Mouse (Mus musculus) left cerebral cortex, postnatal 10 days (tissue): ENCODE data around the gene Coro2a. TPM values are rescaled to one million over a fixed set of nuclear protein-coding genes. Genes with fewer than 3 reads are reported as not detected.

Experiments
- DNase-seq, 2 experiments: peaks; one replicate each; pipeline ENCODE4 v3.0.0; 2021 to 2022; ENCODE audit warnings: low spot score in 2 of 2, mixed read lengths in 1 of 2; ENCODE audit errors: extremely low spot score in 1 of 2
- intact Hi-C: fragments of 180-260 bp; cut with DNase I; formaldehyde crosslinking; loops from one replicate; pipeline ENCODE4 v1.15.1; 2025
- total RNA-seq, 2 experiments: library from RNA; stranded (reverse); gene quantifications; 2 replicates each; pipeline ENCODE4 v1.2.3; 2021

Gene Coro2a
- total RNA-seq, 2 experiments from 2014 or later = 38.7 to 43.3 TPM

- no peak for DNase-seq
- intact Hi-C loops = no loop called here
These were observed 16.3 kb upstream of the Coro2a start for GRCm38 (mm10) chr4:46618196-46618817.

GRCm38 (mm10) chr4:46617408-46617807 lies 15.4 kb upstream of the Coro2a start:
- intact Hi-C loops = no loop called here
- no peak for DNase-seq

GRCm38 (mm10) chr4:46614641-46615040 lies 12.6 kb upstream of the Coro2a start:
- intact Hi-C loops = loop anchor here (5.0 kb wide), 1 partner anchor 423 kb away; no protein-coding TSS in a partner anchor

GRCm38 (mm10) chr4:46613618-46614017 lies 11.6 kb upstream of the Coro2a start:
- intact Hi-C loops = loop anchor here (5.0 kb wide), 1 partner anchor 424 kb away; no protein-coding TSS in a partner anchor
- DNase-seq = no peak

More at GRCm38 (mm10) chr4:46614641-46615040, 12.6 kb upstream of the Coro2a start:
- no peak for DNase-seq

GRCm38 (mm10) chr4:46611181-46611580 lies 9.2 kb upstream of the Coro2a start:
- peak; percentile 79 to 88 for DNase-seq
- intact Hi-C loops = loop anchor here (1.0 to 5.0 kb wide), 2 partner anchors 46 to 426 kb away; no protein-coding TSS in a partner anchor

GRCm38 (mm10) chr4:46607601-46608000 lies 5.6 kb upstream of the Coro2a start:
- DNase-seq = no peak
- intact Hi-C loops = no loop called here

- DNase-seq = no peak
- intact Hi-C loops = no loop called here
These were observed 3.4 kb upstream of the Coro2a start for GRCm38 (mm10) chr4:46605451-46605850.

GRCm38 (mm10) chr4:46602704-46603103 lies 702 bp upstream of the Coro2a start:
- peak in 1 of 2 experiments; percentile 31 for DNase-seq
- intact Hi-C loops = loop anchor here (5.0 kb wide), 1 partner anchor 95 kb away; no protein-coding TSS in a partner anchor

- intact Hi-C loops = loop anchor here (5.0 kb wide), 1 partner anchor 94 kb away; no protein-coding TSS in a partner anchor
These were observed 651 bp downstream of the Coro2a start for GRCm38 (mm10) chr4:46601258-46601843.

GRCm38 (mm10) chr4:46600473-46601257 lies 1.3 kb downstream of the Coro2a start:
- intact Hi-C loops = loop anchor here (5.0 kb wide), 1 partner anchor 93 kb away; no protein-coding TSS in a partner anchor
- peak in 1 of 2 experiments; percentile 24 for DNase-seq

More at GRCm38 (mm10) chr4:46601258-46601843, 651 bp downstream of the Coro2a start:
- DNase-seq = peak in 1 of 2 experiments; percentile 67

- intact Hi-C loops = loop anchor here (5.0 kb wide), 1 partner anchor 92 kb away; no protein-coding TSS in a partner anchor
- peak in 1 of 2 experiments; percentile 7 for DNase-seq
These were observed 2.4 kb downstream of the Coro2a start for GRCm38 (mm10) chr4:46599609-46600008.

GRCm38 (mm10) chr4:46598981-46599380 lies 3.0 kb downstream of the Coro2a start:
- DNase-seq = peak in 1 of 2 experiments; percentile 22
- intact Hi-C loops = no loop called here

- intact Hi-C loops = no loop called here
These were observed 3.9 kb downstream of the Coro2a start for GRCm38 (mm10) chr4:46598111-46598510.

GRCm38 (mm10) chr4:46597286-46597961 lies 4.6 kb downstream of the Coro2a start:
- DNase-seq = peak in 1 of 2 experiments; percentile 15
- intact Hi-C loops = no loop called here

More at GRCm38 (mm10) chr4:46598111-46598510, 3.9 kb downstream of the Coro2a start:
- peak in 1 of 2 experiments; percentile 17 for DNase-seq

GRCm38 (mm10) chr4:46596398-46596797 lies 5.6 kb downstream of the Coro2a start:
- no peak for DNase-seq
- intact Hi-C loops = no loop called here

GRCm38 (mm10) chr4:46594131-46594530 lies 7.9 kb downstream of the Coro2a start:
- DNase-seq = peak in 1 of 2 experiments; percentile 10

GRCm38 (mm10) chr4:46593472-46593871 lies 8.5 kb downstream of the Coro2a start:
- DNase-seq = peak in 1 of 2 experiments; percentile 10

More at GRCm38 (mm10) chr4:46594131-46594530, 7.9 kb downstream of the Coro2a start:
- intact Hi-C loops = no loop called here

GRCm38 (mm10) chr4:46591833-46592520 lies 10.0 kb downstream of the Coro2a start:
- intact Hi-C loops = no loop called here

More at GRCm38 (mm10) chr4:46593472-46593871, 8.5 kb downstream of the Coro2a start:
- intact Hi-C loops = no loop called here

More at GRCm38 (mm10) chr4:46591833-46592520, 10.0 kb downstream of the Coro2a start:
- peak in 1 of 2 experiments; percentile 28 for DNase-seq
